Comparison of ENCODE assay signal across 8 mouse cellular contexts in the genomic region with DNA sequence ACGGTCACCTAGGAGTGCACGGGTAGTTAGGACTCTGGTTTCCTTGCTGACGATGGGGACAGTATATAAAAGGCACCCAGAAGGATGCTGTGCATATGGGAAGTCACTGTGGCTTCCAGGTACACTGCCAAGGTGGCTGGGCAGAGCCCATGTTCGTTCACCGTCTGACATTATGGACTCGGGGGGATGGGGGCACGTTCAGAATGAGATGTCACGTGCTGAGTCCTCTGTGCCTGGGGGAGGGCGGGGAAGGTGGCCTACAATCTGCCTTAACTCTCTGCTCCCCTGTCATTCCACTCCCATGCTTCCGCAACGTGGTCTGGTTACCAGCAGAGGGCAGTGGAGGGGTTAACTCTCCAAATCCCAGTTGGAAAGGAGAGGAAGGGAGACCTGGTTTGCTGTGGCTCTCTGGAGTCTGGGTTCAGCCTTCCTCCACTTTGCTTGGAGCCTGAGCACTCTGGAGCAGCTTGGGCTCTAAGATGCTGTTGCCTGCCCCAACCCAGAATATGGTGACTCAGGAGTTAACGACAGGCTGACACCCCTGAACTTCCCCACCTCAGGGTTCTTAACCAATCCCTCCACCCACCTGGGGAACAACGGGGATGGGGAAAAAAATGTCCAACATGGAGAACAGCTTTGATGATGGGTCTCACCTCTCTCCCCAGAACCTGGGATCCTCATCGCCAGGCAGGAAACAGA. TPM values are rescaled to one million over a fixed set of nuclear protein-coding genes. Genes with fewer than 3 reads are reported as not detected.
A peak's percentile ranks its signal among the peaks of the same experiment; 100 is the strongest.
DNase-seq lines count a peak whose midpoint lies in the region; ATAC-seq and TF ChIP-seq lines count a peak whose summit lies in the region.

No protein-coding gene starts in this region.

- H3K4me2 ChIP-seq in hindbrain, embryonic 13.5 days: peak overlapping the region; percentile 29
- peak overlapping the region; percentile 35 for H3K4me2 ChIP-seq in midbrain, embryonic 15.5 days

- in situ Hi-C loops in Patski (cut with MboI; ENCODE audit: low pct_unique_long_range_greater_than_20kb): loop anchor here (25.0 kb wide), 1 partner anchor 285 kb away; no protein-coding TSS in a partner anchor

- peak; percentile 67 for TF ChIP-seq CTCF in Patski (IDR thresholded peaks at IDR 0.05)

- H3K36me3 ChIP-seq in hindbrain, embryonic 13.5 days: no peaks in the 10 kb centered on the region
- no peaks in the 10 kb centered on the region for H3K36me3 ChIP-seq in midbrain, embryonic 15.5 days (replicated peaks)

- H3K9ac ChIP-seq in hindbrain, embryonic 13.5 days: 0 out of 2 replicates have a peak overlapping the region, but pooled peaks have one; percentile 24
- no peak overlapping the region for H3K9ac ChIP-seq in midbrain, embryonic 15.5 days

- H3K27ac ChIP-seq in hindbrain, embryonic 13.5 days: no peak overlapping the region
- H3K27ac ChIP-seq in midbrain, embryonic 15.5 days: no peak overlapping the region

- CTCF ChIA-PET in Patski (lab: Charles Lee): no interaction called here

- H3K4me1 ChIP-seq in hindbrain, embryonic 13.5 days (replicated peaks): peaks cover 27% of the 10 kb centered on the region
- H3K4me1 ChIP-seq in midbrain, embryonic 15.5 days: peaks cover 27% of the 10 kb centered on the region

- H3K27me3 ChIP-seq in Patski: peaks cover 28% of the 10 kb centered on the region
- peaks cover 15% of the 10 kb centered on the region; the same call in 1 of the 2 replicates for H3K27me3 ChIP-seq in hindbrain, embryonic 13.5 days
- no peaks in the 10 kb centered on the region for H3K27me3 ChIP-seq in midbrain, embryonic 15.5 days (replicated peaks)

- peak; percentile 54 for DNase-seq in layer of hippocampus, adult 11-12 months (ENCODE audit: low spot score)
- no peak for DNase-seq in layer of hippocampus, adult 9-10 months (ENCODE audit: low spot score)
- no peak for DNase-seq in Patski (ENCODE audit: low read depth, low spot score)
- DNase-seq in cerebellum, postnatal 36 days: peak; percentile 88 to 90
- DNase-seq in spleen, postnatal 10 days (ENCODE audit: low spot score in 2 of 2): no peak
- no peak for DNase-seq in thymus, postnatal 25 days

- 17% methylated on average over 14 of the region's 14 CpGs for WGBS in hindbrain, embryonic 13.5 days
- WGBS in midbrain, embryonic 15.5 days: 11% methylated on average over 14 of the region's 14 CpGs

- no peaks in the 10 kb centered on the region for H3K9me3 ChIP-seq in hindbrain, embryonic 13.5 days
- no peaks in the 10 kb centered on the region for H3K9me3 ChIP-seq in midbrain, embryonic 15.5 days

- no peak overlapping the region for H3K4me3 ChIP-seq in hindbrain, embryonic 13.5 days
- H3K4me3 ChIP-seq in midbrain, embryonic 15.5 days: no peak overlapping the region; the same call in 1 of the 2 replicates

- peak; percentile 26 for ATAC-seq in Patski
- peak; percentile 26; the same call in 1 of the 2 replicates for ATAC-seq in hindbrain, embryonic 13.5 days (ENCODE audit: low FRiP score)
- ATAC-seq in midbrain, embryonic 15.5 days (replicated peaks): 0 out of 2 replicates have a peak, but pooled peaks have one; percentile 14

- POLR2A ChIA-PET in Patski (lab: Charles Lee): no interaction called here

RNA-seq across cellular contexts. Expression of gene Rcvrn, which starts 42.8 kb away (rescaled TPM):
- polyA plus RNA-seq in Patski (2021): not detected
- polyA plus RNA-seq in hindbrain, embryonic 13.5 days (2015; fragmentation: Nextera tagmentation; extraction: Ambion mirVana): not detected in 2 replicates
- not detected in 2 replicates for polyA plus RNA-seq in midbrain, embryonic 15.5 days (2015; fragmentation: Nextera tagmentation; extraction: Ambion mirVana)

Comparison
In these comparisons a context has a peak if more than half of its experiments do, and no peak if none do; other contexts are left out.
1. DNase-seq: peak in layer of hippocampus, adult 11-12 months (single experiment) and cerebellum, postnatal 36 days (2 of 2); none in layer of hippocampus, adult 9-10 months (single experiment), Patski (single experiment), spleen, postnatal 10 days (0 of 2) and thymus, postnatal 25 days (single experiment).
2. Peak in every context shown above with its lines, with median percentiles within 50 percentile points of each other: ATAC-seq.